Mouse (Mus musculus) intestine, embryonic 16.5 days (tissue): ENCODE results near the gene Gm49355. TPM values are rescaled to one million over a fixed set of nuclear protein-coding genes. Genes with fewer than 3 reads are reported as not detected.
"Not testable (repeated sequence)": the region's sequence is repeated elsewhere in the genome, so short reads cannot be mapped to it uniquely, and the experiment has no call there.

ENCODE experiments used
- ATAC-seq: fragments of 200-750 bp; cut with Nextera tagmentation; 2 replicates; pipeline ENCODE4 v1.8.0; 2017; ENCODE audit warnings: moderate TSS enrichment, moderate library complexity
- H3K27ac ChIP-seq: fragments of 300-500 bp; sonication (generic); 2 replicates; pipeline ENCODE4 v1.5.1; 2014; ENCODE audit warnings: mild to moderate bottlenecking, low read length
- H3K27me3 ChIP-seq: fragments of 300-500 bp; sonication (generic); replicated peaks from 2 replicates; pipeline ENCODE4 v1.6.1; 2014; ENCODE audit warnings: low read length, control low read depth, mixed read lengths; ENCODE audit not compliant: control insufficient read depth, insufficient read depth
- H3K36me3 ChIP-seq: fragments of 300-500 bp; sonication (generic); 2 replicates; pipeline ENCODE4 v1.6.1; 2014; ENCODE audit warnings: low read length, control low read depth; ENCODE audit not compliant: control insufficient read depth, insufficient read depth
- H3K4me1 ChIP-seq: fragments of 300-500 bp; sonication (generic); 2 replicates; pipeline ENCODE4 v1.6.1; 2014; ENCODE audit warnings: low read length, control low read depth, mixed read lengths; ENCODE audit not compliant: control insufficient read depth, insufficient read depth
- H3K4me2 ChIP-seq: fragments of 300-500 bp; sonication (generic); 2 replicates; pipeline ENCODE4 v1.6.1; 2014; ENCODE audit warnings: low read depth, low read length, control low read depth
- H3K4me3 ChIP-seq: fragments of 300-500 bp; sonication (generic); 2 replicates; pipeline ENCODE4 v1.5.1; 2014; ENCODE audit warnings: mild to moderate bottlenecking, low read length
- H3K9ac ChIP-seq: fragments of 300-500 bp; sonication (generic); 2 replicates; pipeline ENCODE4 v1.6.1; 2014; ENCODE audit warnings: low read depth, low read length
- H3K9me3 ChIP-seq: fragments of 300-500 bp; sonication (generic); 2 replicates; pipeline ENCODE4 v1.6.1; 2016; ENCODE audit warnings: low read length, control low read depth; ENCODE audit not compliant: control insufficient read depth
- WGBS: fragments of 180-500 bp; shearing (Covaris S2); extraction: QIAGEN DNeasy Blood & Tissue Kit; methylation state at CpG from one replicate; pipeline ENCODE4 v1.1.7; 2014; 5-methylcytosine and 5-hydroxymethylcytosine counted together
- polyA plus RNA-seq: library from polyadenylated mRNA; unstranded; fragments of >200 nt; fragmentation: Nextera tagmentation; extraction: Ambion mirVana; gene quantifications from 2 replicates; pipeline ENCODE4 v1.2.1, GENCODE M21; 2015

Gene Gm49355
- 0.21 and 0.24 TPM in 2 replicates for polyA plus RNA-seq

DNA sequence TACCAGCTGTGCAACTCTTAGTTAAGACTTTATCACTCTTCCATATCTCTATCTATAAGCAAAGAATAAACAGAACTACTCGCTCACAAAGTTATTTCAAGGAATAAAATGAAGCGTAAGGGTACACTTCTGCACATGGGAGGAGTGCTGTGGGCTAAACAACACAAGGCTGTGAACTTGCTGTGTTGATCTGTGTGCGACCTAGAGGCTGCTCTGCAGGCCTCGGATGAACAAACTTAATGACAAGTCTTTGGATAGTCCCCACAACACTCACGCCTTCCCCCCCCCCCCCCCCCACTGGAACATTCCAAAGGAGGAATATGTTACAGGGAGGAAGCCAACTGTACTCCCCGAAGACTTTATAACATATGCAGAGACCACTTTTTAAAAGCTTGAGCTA, at the start of gene Gm49355:
TSS of gene Gm49355 (plus strand) at position 336 of the 400 bp plus-strand sequence.
- Histone ChIP-seq H3K4me1 (no peaks in the 10 kb centered on the region), H3K9ac (peak within 1 kb of the TSS; percentile 91), H3K36me3 (no peaks in the 10 kb centered on the region), H3K9me3 (no peaks in the 10 kb centered on the region), H3K4me2 (peak within 1 kb of the TSS; percentile 67), H3K27ac (peak within 1 kb of the TSS; percentile 90), H3K4me3 (peak within 1 kb of the TSS; percentile 81), H3K27me3 (no peaks in the 10 kb centered on the region)
- ATAC-seq = peak; percentile 11; the same call in 1 of the 2 replicates
- WGBS = 74% methylated on average over 6 of the region's 6 CpGs

DNA sequence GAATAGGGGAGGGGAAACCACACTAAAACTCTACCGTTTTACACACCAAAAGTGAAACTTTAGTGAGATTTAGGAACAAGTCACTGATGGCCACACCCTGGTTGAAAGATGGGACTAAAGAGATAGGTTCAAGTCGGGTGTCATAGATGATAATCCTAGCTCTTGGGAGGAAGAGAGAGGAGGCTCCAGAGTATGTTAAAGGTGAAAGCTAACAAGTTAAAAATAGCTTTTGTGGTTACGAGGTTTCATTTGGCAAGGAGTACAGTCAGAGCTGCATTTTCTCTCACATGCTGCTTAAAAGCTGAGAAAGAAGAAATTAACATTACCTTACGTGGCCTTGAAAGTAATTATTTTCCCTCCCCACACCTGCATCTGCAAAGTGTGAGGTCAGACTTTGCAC, 40.0 kb upstream of the Gm49355 start:
- ATAC-seq = no peak

DNA sequence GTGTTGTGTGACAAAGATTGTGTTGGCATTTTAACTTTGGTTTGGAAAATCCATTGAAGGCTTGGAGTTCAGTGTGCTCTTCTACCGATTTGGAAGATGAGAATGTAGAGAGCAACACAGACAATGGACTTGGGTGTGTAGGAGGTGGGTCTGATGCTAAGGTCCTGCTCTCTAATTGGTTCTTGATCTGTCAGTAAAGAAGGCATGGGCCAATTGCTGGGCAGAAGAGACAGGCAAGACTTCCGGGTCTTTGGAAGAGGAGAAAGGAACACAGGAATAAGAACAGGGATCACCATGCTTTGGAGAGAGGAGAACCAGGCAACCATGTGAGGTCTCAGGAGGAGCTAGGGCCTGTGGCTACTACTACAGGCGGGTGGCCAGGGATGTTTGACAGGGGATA, 7.7 kb upstream of the Gm49355 start:
- ATAC-seq = no peak
- Histone ChIP-seq H3K4me3 (no peak overlapping the region), H3K9ac (no peak overlapping the region), H3K27me3 (no peaks in the 10 kb centered on the region), H3K4me1 (no peaks in the 10 kb centered on the region), H3K9me3 (no peaks in the 10 kb centered on the region), H3K4me2 (no peak overlapping the region), H3K27ac (no peak overlapping the region), H3K36me3 (no peaks in the 10 kb centered on the region)
- WGBS = 63% methylated on average over 3 of the region's 3 CpGs

More for the DNA sequence above, 40.0 kb upstream of the Gm49355 start:
- Histone ChIP-seq H3K9me3 (no peaks in the 10 kb centered on the region), H3K4me3 (no peak overlapping the region), H3K4me1 (no peaks in the 10 kb centered on the region), H3K9ac (no peak overlapping the region), H3K27me3 (no peaks in the 10 kb centered on the region), H3K27ac (no peak overlapping the region), H3K36me3 (no peaks in the 10 kb centered on the region), H3K4me2 (no peak overlapping the region)
- WGBS = 73% methylated on average over 4 of the region's 4 CpGs

DNA sequence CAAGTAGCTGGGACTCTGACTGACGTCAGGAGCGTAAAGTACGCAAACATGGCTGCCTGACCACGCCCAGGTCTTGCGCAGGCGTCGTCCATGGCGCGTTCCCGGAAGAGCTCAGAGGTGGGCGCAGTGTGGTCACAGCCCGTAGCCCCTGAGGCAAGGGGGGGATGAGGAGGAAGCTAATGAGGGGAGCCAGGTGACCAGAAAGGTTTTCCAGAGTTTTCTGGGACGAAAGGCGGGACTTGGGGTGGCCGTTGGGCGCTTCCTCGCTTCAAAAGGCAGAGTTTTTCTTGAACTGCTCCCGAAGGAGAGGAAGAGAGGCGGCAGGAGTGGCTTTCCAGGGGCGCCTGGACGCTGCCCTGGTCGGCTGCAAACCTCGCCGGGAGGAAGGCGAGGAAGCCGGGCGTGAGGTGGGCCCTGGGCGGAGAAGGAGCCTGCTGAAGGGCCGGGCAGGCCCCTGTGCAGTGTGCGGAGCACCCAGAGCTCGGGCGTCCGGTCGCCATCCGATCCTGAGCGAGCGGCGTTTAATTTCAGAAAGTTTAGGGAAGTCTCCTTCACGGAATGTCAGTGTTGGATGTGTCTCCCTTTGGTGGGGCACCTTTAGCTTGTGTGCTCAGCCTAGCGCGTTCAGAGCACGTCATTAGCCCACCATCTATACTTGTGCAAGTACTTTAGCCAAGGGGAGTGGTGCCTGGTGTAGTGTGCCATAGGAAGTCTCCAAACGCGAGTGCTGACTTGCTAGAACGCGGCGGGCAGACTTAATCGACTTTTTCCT, 551 bp downstream of the Gm49355 start, which contains the start of gene 3830406C13Rik:
TSS of gene 3830406C13Rik (plus strand) at position 33 of the 772 bp plus-strand sequence.
- Histone ChIP-seq H3K27me3 (no peaks in the 10 kb centered on the region), H3K36me3 (0 out of 2 replicates have a peak, but pooled peaks cover 5% of the 10 kb centered on the region), H3K9ac (peak within 1 kb of the TSS; percentile 91), H3K4me2 (peak within 1 kb of the TSS; percentile 67), H3K4me3 (peak within 1 kb of the TSS; percentile 81), H3K27ac (peak within 1 kb of the TSS; percentile 90), H3K4me1 (no peaks in the 10 kb centered on the region), H3K9me3 (no peaks in the 10 kb centered on the region)
- WGBS = under 1% methylated on average over 48 of the region's 48 CpGs
- peak; percentile 98 for ATAC-seq

DNA sequence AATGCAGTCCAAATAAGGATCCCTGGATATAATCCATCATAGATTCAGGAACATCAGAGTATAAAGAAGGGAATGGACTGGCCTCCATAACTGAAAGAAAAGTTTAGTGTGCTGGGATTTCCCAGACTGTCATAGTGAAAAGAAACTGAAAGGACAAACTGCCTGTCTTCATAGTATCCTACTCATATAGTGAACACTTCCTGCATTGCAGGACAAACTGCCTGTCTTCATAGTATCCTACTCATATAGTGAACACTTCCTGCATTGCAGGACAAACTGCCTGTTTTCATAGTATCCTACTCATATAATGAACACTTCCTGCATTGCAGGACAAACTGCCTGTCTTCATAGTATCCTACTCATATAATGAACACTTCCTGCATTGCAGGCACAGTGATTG, 6.0 kb downstream of the Gm49355 start:
- H3K27me3 ChIP-seq, ATAC-seq, H3K9ac ChIP-seq, H3K4me2 ChIP-seq, H3K36me3 ChIP-seq, H3K4me1 ChIP-seq, H3K9me3 ChIP-seq, H3K4me3 ChIP-seq, H3K27ac ChIP-seq: not testable (repeated sequence)

DNA sequence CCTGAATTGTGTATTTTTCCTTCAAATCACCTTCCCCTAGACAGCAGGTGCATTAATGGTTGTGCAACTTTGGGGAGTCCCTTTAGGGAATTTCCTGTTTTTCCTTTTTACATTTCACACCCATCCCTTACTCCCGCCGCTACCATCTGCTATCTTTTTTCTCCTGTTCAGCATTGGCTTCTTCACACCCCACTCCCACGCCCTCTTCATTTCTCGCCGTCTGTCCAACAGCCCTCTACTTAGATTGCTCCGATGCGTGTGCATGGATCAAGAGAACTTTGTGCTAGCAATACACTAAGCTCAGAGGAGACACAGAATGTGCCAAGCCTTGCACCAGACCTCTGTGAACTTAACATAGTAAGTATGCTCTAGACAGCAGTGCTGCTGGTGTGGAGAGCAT, 12.6 kb downstream of the Gm49355 start:
- 0 out of 2 replicates have a peak, but pooled peaks cover 2% of the 10 kb centered on the region for H3K36me3 ChIP-seq
- no peak overlapping the region for H3K9ac ChIP-seq
- no peaks in the 10 kb centered on the region for H3K4me1 ChIP-seq
- H3K4me3 ChIP-seq = no peak overlapping the region
- H3K9me3 ChIP-seq = no peaks in the 10 kb centered on the region
- WGBS = 89% methylated on average over 7 of the region's 7 CpGs
- H3K27ac ChIP-seq = no peak overlapping the region
- no peak overlapping the region for H3K4me2 ChIP-seq
- H3K27me3 ChIP-seq = no peaks in the 10 kb centered on the region
- ATAC-seq = no peak

DNA sequence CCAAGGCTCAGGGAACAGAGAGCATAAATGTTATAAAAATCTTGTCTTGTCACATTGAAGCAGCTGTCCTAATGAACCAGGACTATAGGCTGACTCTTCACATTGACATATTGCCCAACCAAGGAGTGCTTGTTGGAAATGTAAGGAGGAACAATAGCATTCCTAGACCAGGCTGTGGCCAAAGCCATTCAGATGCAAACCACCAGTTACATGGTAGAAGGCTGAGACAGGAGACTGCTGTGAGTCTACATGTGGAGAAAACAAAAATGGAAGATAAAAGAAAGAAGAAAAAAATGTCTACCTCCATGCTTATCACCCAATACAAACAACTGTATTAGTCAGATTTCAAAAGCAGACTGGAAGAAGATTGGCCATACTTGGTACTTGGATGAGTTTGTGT, 15.4 kb downstream of the Gm49355 start:
- H3K4me2 ChIP-seq = no peak overlapping the region
- H3K4me3 ChIP-seq = no peak overlapping the region
- H3K27ac ChIP-seq = no peak overlapping the region
- H3K9me3 ChIP-seq = no peaks in the 10 kb centered on the region
- no peaks in the 10 kb centered on the region for H3K27me3 ChIP-seq
- ATAC-seq = no peak
- 0 out of 2 replicates have a peak, but pooled peaks cover 2% of the 10 kb centered on the region for H3K36me3 ChIP-seq
- H3K4me1 ChIP-seq = 0 out of 2 replicates have a peak, but pooled peaks cover 3% of the 10 kb centered on the region
- no peak overlapping the region for H3K9ac ChIP-seq

DNA sequence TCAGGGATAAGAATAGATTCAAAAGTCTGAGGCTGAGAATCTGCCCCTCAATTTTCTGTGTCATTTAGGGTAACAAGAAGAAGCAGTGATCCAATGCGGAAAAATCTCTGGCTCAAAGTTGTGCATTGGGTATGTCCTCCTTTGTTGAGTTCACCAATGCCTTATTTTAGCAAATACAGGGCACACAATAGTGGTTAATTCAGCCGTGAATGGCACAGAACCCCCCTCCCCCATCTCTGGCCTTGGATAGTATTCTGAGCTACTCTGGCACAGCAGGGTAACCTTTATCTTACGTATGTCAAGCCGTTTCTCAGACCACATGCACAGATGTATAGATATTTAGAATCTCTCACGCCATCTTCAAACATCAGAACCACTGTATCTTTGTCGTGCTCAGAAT, 15.9 kb downstream of the Gm49355 start:
- Histone ChIP-seq H3K4me2 (no peak overlapping the region), H3K9me3 (no peaks in the 10 kb centered on the region), H3K27ac (no peak overlapping the region), H3K36me3 (0 out of 2 replicates have a peak, but pooled peaks cover 2% of the 10 kb centered on the region), H3K9ac (no peak overlapping the region), H3K27me3 (no peaks in the 10 kb centered on the region), H3K4me1 (0 out of 2 replicates have a peak, but pooled peaks cover 3% of the 10 kb centered on the region), H3K4me3 (no peak overlapping the region)
- 85% methylated on average over 6 of the region's 6 CpGs for WGBS
- no peak for ATAC-seq

DNA sequence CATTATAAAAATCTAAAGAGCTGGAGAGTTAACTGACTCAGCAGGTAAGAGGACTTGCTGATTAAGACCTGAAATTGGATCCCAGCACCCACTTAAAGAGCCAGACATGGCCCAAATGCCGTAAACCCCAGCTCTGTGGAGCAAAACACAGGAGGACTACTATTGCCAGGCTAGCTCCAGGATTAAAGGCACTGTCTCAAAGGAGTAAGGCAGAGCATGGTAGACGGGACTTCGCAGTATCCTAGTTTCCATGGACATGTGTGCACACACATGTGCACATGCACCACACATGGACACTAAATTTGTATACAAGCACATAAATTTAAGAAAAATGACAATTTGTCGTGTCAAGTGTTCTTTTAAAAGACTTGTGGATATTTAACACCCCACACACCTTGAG, 16.5 kb downstream of the Gm49355 start:
- Histone ChIP-seq H3K9ac (no peak overlapping the region), H3K4me1 (0 out of 2 replicates have a peak, but pooled peaks cover 3% of the 10 kb centered on the region), H3K9me3 (no peaks in the 10 kb centered on the region), H3K4me2 (no peak overlapping the region), H3K36me3 (0 out of 2 replicates have a peak, but pooled peaks cover 2% of the 10 kb centered on the region), H3K27me3 (no peaks in the 10 kb centered on the region), H3K4me3 (no peak overlapping the region), H3K27ac (no peak overlapping the region)
- WGBS = 83% methylated on average over 4 of the region's 4 CpGs
- ATAC-seq = no peak
